Mouse (Mus musculus) lung, postnatal 14 days (tissue): ENCODE results near the gene Scly.

Experiments
- DNase-seq: peaks from one replicate; pipeline ENCODE4 v3.0.0; 2021

Gene Scly

DNA sequence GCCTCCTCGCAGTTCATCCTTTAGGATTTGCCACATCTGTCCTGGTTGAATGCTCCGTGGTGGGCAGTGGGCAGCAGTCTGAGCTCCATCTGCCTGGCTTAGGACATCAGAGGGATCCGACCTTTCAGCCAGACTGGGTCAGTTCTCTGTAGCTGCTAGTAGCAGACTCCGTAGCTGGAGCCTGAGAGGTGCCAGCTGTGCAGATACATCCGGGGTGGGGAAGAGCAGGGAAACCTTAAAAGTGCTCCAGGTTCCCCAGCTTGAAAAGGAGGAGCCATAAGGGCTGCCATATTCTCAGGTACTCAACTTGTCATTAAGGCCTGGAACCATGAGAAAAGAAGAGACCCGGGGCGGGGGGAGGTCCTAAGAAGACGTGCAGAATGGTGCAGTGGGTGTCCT lies 67.7 kb downstream of the Scly start:
- no peak for DNase-seq

DNA sequence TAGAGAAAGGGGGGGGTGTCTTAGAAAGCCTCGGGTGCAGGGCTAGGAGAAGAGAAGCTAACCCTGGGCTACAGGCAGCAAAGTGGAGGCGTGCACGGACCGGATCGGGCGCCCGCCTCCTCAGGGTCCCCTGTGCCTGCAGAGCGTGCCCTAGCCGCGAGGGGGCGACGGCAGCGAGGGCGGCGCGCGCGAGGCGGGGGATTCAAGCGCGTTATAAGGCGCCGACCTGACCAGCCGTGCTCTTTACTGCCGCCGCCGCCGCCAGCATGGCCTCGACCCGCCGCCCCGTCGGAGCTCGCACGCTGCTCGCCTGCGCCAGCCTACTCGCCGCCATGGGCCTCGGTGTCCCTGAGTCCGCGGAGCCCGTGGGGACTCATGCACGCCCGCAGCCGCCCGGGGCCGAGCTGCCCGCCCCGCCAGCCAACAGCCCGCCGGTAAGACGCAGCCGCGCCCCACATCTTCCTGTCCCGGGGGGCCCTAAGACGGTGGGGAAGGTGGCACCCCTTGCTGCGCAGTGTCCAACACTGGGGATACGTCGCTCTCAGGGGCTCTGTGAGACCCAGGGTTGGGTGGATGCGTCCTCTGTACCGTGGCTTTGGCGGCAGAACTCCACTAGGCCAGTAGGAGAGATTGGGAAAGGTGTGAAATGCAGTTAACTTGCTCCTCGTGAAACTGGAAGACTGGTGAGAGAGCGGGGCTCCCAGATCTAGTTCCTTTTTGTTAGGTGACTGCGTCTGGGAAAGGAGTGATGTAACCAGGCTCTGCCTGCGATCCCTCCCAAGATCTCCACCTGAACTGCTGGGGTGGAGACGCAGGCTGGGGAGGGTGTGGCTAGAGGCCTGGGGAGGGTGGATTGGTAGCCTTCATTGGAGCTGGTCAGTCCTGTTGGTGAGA lies 68.3 kb downstream of the Scly start, which contains the start of gene Erfe:
Gene Erfe, plus strand, starts transcription at position 216 of the 894 bp plus-strand sequence.
- DNase-seq, result peak; percentile 81

DNA sequence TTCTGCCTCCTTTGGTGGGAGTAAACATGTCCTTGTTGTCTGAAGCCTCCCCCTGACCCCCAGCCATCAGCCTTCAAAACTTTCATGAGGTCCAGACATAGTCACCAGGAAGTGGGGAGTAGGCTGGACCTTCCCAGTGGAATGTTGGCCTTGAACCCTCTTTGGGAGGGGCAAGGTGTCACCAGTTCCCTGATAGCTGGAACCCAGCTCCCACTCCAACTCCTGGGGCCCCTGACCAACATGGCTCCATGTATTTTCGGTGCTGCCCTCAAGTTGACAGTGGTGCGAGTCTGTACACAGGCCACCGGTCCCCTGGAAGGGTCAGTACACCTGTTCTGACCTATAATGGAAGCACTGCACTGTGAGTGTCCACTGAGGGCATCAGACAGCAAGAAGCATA lies 69.2 kb downstream of the Scly start:
- no peak for DNase-seq

DNA sequence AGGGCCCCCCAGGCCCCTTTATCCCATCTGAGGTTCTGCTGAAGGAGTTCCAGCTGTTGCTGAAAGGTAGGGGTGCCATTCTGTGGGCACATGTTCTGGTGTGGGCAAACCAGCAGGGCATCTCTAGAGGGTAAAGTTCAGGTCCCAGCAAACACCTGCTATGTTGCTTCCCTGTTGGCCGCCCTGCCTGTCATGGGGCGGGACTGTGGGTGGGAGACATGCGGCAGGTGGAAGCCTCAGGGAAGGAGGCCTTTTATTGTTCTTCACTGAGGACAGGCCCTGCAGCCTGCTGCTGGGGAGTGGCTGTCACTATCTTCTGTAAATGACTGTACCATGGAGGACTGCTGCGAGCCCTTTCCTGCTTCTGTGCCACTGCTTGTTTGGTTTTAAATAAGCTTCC lies 71.3 kb downstream of the Scly start:
- no peak for DNase-seq

DNA sequence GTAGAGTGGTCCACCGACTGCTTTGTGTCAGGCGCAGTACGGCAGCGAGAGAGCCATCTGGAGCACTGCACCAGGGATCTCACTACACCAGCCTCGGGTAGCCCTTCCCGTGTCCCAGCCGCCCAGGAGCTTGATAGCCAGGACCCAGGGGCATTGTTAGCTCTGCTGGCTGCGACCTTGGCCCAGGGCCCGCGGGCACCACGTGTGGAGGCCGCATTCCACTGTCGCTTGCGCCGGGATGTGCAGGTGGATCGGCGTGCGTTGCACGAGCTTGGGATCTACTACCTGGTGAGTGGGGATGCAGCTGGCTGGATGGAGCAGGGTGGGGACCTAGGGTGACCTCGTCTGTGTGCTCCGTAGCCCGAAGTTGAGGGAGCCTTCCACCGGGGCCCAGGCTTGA lies 71.9 kb downstream of the Scly start:
- DNase-seq, result no peak
